Mouse (Mus musculus): ENCODE results near the gene Spast. TPM values are rescaled to one million over a fixed set of nuclear protein-coding genes. Genes with fewer than 3 reads are reported as not detected.

Gene Spast
- polyA plus RNA-seq, 1 experiment from 2014 or later = 17.0 TPM

DNA sequence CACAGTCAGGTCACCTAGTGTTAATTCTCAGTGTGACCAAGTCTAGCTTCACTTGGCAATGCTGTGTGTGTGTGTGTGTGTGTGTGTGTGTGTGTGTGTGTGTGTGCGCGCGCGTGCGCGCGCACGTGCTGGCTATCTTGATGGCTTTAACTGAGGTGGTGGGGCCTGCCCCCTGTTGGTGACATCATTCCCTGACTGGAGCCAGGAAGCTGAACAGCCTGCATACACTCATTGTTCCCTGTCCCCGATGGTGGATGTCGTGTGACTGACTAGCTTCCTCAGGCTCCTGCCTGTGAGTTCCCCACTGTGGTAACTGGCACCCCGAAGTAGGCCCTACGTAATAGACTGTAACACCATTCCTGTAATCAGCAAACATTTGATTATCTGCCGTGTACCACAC is 92.7 kb downstream of the Spast start:
- no peak for ATAC-seq (ENCODE audit: insufficient number of reproducible peaks, low FRiP score, low TSS enrichment, low read depth)
- H3K27me3 ChIP-seq = no peaks in the 10 kb centered on the region
- 68% methylated on average over 13 of the region's 13 CpGs for WGBS
- H3K36me3 ChIP-seq = peaks cover 10% of the 10 kb centered on the region; the same call in 1 of the 2 replicates
- no peak overlapping the region for H3K4me2 ChIP-seq (replicated peaks)
- H3K4me3 ChIP-seq (replicated peaks) = no peak overlapping the region
- H3K9me3 ChIP-seq (replicated peaks) = no peaks in the 10 kb centered on the region
- H3K9ac ChIP-seq = no peak overlapping the region
- no peaks in the 10 kb centered on the region for H3K4me1 ChIP-seq
- H3K27ac ChIP-seq (replicated peaks) = no peak overlapping the region

DNA sequence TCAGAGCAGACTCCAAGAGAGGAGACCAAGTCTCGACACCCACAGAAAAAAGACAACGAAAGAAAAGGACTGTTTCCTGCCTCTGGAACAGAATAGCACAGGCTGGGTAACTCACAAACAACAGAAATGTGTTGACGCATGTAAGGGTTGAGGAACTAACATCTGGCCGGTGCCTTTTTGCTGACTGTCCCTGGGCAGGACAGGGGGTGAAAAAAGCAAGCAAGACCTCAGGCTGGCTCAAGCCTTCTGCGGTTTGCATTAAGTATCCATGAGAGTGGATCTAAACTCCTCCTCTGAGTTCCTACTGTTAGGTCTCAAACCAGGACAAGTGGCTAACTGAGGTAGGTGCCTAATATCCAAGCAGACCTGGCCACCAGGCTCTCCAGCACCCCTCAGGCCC is 93.8 kb downstream of the Spast start:
- ATAC-seq (ENCODE audit: insufficient number of reproducible peaks, low FRiP score, low TSS enrichment, low read depth) = no peak
- H3K4me3 ChIP-seq (replicated peaks) = no peak overlapping the region
- H3K9ac ChIP-seq = no peak overlapping the region
- H3K4me2 ChIP-seq (replicated peaks) = no peak overlapping the region
- H3K27me3 ChIP-seq = no peaks in the 10 kb centered on the region
- no peak overlapping the region for H3K27ac ChIP-seq (replicated peaks)
- no peaks in the 10 kb centered on the region for H3K4me1 ChIP-seq
- 0 out of 2 replicates have a peak, but pooled peaks cover 3% of the 10 kb centered on the region for H3K36me3 ChIP-seq
- H3K9me3 ChIP-seq (replicated peaks) = no peaks in the 10 kb centered on the region
- 83% methylated on average over 5 of the region's 5 CpGs for WGBS

- 79% methylated on average over 9 of the region's 9 CpGs for WGBS
These were observed 99.0 kb downstream of the Spast start for GRCm38 (mm10) chr17:74437762-74438161.

GRCm38 (mm10) chr17:74440486-74440885 is 101.7 kb downstream of the Spast start:
- H3K36me3 ChIP-seq = no peaks in the 10 kb centered on the region
- no peak overlapping the region for H3K4me3 ChIP-seq (replicated peaks)
- 79% methylated on average over 5 of the region's 5 CpGs for WGBS
- no peak overlapping the region for H3K4me2 ChIP-seq (replicated peaks)
- no peaks in the 10 kb centered on the region for H3K4me1 ChIP-seq
- no peaks in the 10 kb centered on the region for H3K27me3 ChIP-seq
- H3K9ac ChIP-seq = no peak overlapping the region
- no peak for ATAC-seq (ENCODE audit: insufficient number of reproducible peaks, low FRiP score, low TSS enrichment, low read depth)
- no peak overlapping the region for H3K27ac ChIP-seq (replicated peaks)
- H3K9me3 ChIP-seq (replicated peaks) = no peaks in the 10 kb centered on the region

More at GRCm38 (mm10) chr17:74437762-74438161, 99.0 kb downstream of the Spast start:
- Histone ChIP-seq H3K4me3 (replicated peaks) (no peak overlapping the region), H3K36me3 (no peaks in the 10 kb centered on the region), H3K9me3 (replicated peaks) (no peaks in the 10 kb centered on the region), H3K27ac (replicated peaks) (no peak overlapping the region), H3K27me3 (no peaks in the 10 kb centered on the region), H3K4me1 (no peaks in the 10 kb centered on the region), H3K9ac (no peak overlapping the region), H3K4me2 (replicated peaks) (no peak overlapping the region)
- ATAC-seq (ENCODE audit: insufficient number of reproducible peaks, low FRiP score, low TSS enrichment, low read depth) = no peak

Other genes with a start within 250 kb of the Spast start
- 83.1 and 88.5 TPM in 2 replicates for gene Memo1, start 43.5 kb upstream of the Spast start, polyA plus RNA-seq (2015; fragmentation: Nextera tagmentation; extraction: Ambion mirVana)
- 191 and 200 TPM in 2 replicates for gene Dpy30, start 15.0 kb upstream of the Spast start, polyA plus RNA-seq (2015; fragmentation: Nextera tagmentation; extraction: Ambion mirVana)
- 38.9 and 40.9 TPM in 2 replicates for gene Slc30a6, start 56.6 kb downstream of the Spast start, polyA plus RNA-seq (2015; fragmentation: Nextera tagmentation; extraction: Ambion mirVana)
- gene Nlrc4, start 120.2 kb downstream of the Spast start, polyA plus RNA-seq (2015; fragmentation: Nextera tagmentation; extraction: Ambion mirVana) = 0.43 and 0.51 TPM in 2 replicates
- 68.0 and 71.9 TPM in 2 replicates for gene Yipf4, start 150.5 kb downstream of the Spast start, polyA plus RNA-seq (2015; fragmentation: Nextera tagmentation; extraction: Ambion mirVana)
- gene Birc6, start 189.3 kb downstream of the Spast start, polyA plus RNA-seq (2015; fragmentation: Nextera tagmentation; extraction: Ambion mirVana) = 78.6 and 79.5 TPM in 2 replicates

Measured in embryonic facial prominence, embryonic 15.5 days (tissue).